Mouse (Mus musculus) olfactory bulb, adult 2 months (tissue): Measurements from ENCODE around the gene Dram1. TPM values are rescaled to one million over a fixed set of nuclear protein-coding genes. Genes with fewer than 3 reads are reported as not detected.

Experiments used
- H3K27ac ChIP-seq: fragments of 200-500 bp; 2 replicates; pipeline ENCODE4 v1.5.1; 2012; ENCODE audit warnings: low read depth, low read length; ENCODE audit not compliant: insufficient read depth
- H3K4me1 ChIP-seq: fragments of 200-500 bp; 2 replicates; pipeline ENCODE4 v1.6.1; 2012; ENCODE audit warnings: low read length; ENCODE audit not compliant: control insufficient read depth, insufficient read depth
- H3K4me3 ChIP-seq: fragments of 200-500 bp; 2 replicates; pipeline ENCODE4 v1.5.1; 2012; ENCODE audit warnings: mild to moderate bottlenecking, low read depth, low read length, moderate library complexity; ENCODE audit not compliant: insufficient read depth
- CTCF ChIP-seq: fragments of 200-500 bp; IDR thresholded peaks from 2 replicates; pipeline ENCODE4 v1.5.1; 2012; ENCODE audit warnings: low read depth, mild to moderate bottlenecking, low read length, moderate library complexity; ENCODE audit not compliant: insufficient read depth
- POLR2A ChIP-seq: fragments of 200-500 bp; IDR thresholded peaks from 2 replicates; pipeline ENCODE4 v1.6.1; 2012; ENCODE audit warnings: mild to moderate bottlenecking, low read depth, low read length, moderate library complexity; ENCODE audit not compliant: insufficient read depth
- WGBS: fragments of 180-500 bp; shearing (Covaris S2); methylation state at CpG from one replicate; pipeline ENCODE4 v1.1.7; 2018; 5-methylcytosine and 5-hydroxymethylcytosine counted together
- polyA plus RNA-seq: library from polyadenylated mRNA; stranded (reverse); fragments of >200 nt; gene quantifications from 2 replicates; pipeline ENCODE4 v1.2.4, GENCODE M21; 2012; ENCODE audit warnings: low replicate concordance; ENCODE audit not compliant: missing spikeins, insufficient read depth, insufficient read length

Dram1 gene
- polyA plus RNA-seq, 1 experiment = not detected

DNA sequence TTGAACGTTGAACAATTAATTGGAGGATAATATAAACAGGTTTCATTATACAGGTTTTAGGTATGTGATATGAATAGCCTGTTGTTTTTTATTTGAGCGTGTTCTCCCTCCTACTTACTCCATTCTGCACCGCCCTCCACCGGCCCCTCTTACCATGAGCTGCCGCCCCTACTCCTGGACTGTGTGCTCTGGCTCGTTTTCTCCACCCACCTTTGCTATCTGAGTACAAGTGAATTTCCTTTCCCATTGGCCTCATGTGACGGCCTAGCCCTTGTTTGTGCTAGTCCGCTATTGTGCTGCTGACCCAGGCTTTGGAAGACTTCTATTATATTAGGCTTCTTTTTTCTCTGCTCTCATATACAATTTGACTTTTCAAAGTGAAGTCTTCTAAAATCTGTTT is 91.6 kb downstream of the Dram1 start:
- no peak overlapping the region for H3K27ac ChIP-seq
- TF ChIP-seq POLR2A (no peak), CTCF (no peak)
- no peak overlapping the region for H3K4me3 ChIP-seq
- WGBS = 65% methylated on average over 8 of the region's 8 CpGs
- H3K4me1 ChIP-seq = no peaks in the 10 kb centered on the region

DNA sequence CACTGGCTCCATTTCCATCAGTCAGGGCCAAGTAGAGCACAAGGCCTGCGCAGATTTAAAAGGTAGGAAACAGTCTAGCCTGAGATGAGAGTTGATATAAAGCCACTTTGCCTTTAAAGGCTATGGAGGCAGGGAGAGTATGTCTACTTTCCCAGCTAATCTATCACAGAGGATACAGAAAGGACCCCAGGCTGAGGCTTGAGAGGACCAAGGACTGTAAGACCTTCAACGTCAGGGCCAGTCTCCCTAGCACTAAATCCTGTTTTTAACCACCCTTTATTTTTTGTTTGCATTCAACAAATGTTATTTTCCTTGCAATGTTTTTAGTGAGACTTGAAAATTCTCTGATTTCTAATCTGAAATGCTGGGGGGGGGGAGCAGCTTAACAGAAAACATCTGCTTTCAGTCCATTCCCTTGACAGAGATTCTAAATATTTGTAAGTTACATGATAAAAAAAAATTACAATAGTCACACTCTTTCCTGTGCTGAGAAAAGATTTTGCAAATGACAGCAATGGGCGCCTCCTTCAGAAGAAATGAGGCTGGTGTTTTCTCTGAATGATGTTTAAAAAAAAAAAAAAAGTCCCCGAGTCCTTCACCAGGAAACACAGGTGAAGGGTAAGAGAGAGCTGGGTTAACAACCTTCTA is 94.4 kb downstream of the Dram1 start:
- 92% methylated on average over 4 of the region's 4 CpGs for WGBS
- Histone ChIP-seq H3K27ac (no peak overlapping the region), H3K4me3 (no peak overlapping the region), H3K4me1 (no peaks in the 10 kb centered on the region)
- no peak for TF ChIP-seq CTCF
- no peak for TF ChIP-seq POLR2A

DNA sequence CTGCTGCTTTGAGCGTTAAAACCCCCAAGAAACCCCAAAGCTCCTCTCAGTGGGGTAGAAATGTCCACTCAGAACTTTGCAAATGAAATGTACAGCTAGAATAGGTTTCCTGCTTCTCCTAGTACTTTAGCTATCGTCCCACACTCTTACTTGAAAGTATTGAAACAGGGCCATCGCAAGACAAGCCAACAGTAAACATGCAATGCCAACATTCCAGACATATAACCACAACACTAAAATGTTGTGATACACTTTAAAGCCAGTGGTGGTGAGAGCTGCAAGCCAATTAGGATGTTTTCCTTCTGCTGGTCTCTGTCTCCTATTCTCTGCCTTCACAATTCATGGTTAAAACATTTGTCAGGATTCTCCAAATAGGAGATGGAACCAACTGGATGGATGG is 97.2 kb downstream of the Dram1 start:
- H3K4me3 ChIP-seq = no peak overlapping the region
- WGBS = 87% methylated on average over 3 of the region's 3 CpGs
- no peaks in the 10 kb centered on the region for H3K4me1 ChIP-seq
- no peak overlapping the region for H3K27ac ChIP-seq
- no peak for TF ChIP-seq CTCF
- no peak for TF ChIP-seq POLR2A

DNA sequence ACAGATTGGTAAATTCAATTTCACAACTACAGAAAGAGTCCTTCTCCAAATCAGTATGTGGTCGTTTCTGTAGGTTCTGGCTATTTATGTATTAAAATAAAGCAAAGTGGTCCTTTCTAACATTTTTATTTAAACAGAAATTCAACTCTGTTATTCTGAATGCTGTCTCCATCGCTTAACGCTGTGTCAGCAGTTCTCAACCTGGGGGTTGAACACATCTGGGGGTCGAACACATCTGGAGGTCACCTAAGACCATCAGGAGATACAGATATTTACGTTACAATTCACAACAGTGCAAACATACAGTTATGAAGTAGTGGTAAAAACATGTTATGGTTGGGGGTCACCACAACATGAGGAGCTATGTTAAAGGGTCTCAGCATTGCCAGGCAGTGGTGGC is 104.8 kb downstream of the Dram1 start:
- WGBS = 87% methylated on average over 5 of the region's 5 CpGs
- no peak overlapping the region for H3K4me3 ChIP-seq
- no peak overlapping the region for H3K27ac ChIP-seq
- TF ChIP-seq CTCF (no peak), POLR2A (no peak)
- H3K4me1 ChIP-seq = no peaks in the 10 kb centered on the region

Other genes with a start within 250 kb of the Dram1 start
- gene Parpbp, start 232.1 kb downstream of the Dram1 start, polyA plus RNA-seq = not detected in 2 replicates
- gene Nup37, start 232.1 kb downstream of the Dram1 start, polyA plus RNA-seq = not detected in 2 replicates
- gene Washc3, start 178.0 kb downstream of the Dram1 start, polyA plus RNA-seq = not detected in 2 replicates
- gene Gnptab, start 52 bp upstream of the Dram1 start, polyA plus RNA-seq = not detected in 2 replicates
- not detected in 2 replicates for gene Sycp3, start 80.5 kb upstream of the Dram1 start, polyA plus RNA-seq
- gene Chpt1, start 125.0 kb upstream of the Dram1 start, polyA plus RNA-seq = not detected in 2 replicates
- not detected in 2 replicates for gene Mybpc1, start 226.1 kb upstream of the Dram1 start, polyA plus RNA-seq